Mouse (Mus musculus): ENCODE measurements around the gene Ssr3.

- TF ChIP-seq CTCF (IDR thresholded peaks at IDR 0.05; ENCODE audit: extremely low read depth, insufficient read depth, insufficient read length, insufficient replicate concordance), result no peak
- no peak for TF ChIP-seq POLR2A (IDR thresholded peaks at IDR 0.05; ENCODE audit: low read depth, low read length)
These were observed 25.6 kb upstream of the Ssr3 start for GRCm38 (mm10) chr3:65417913-65418594.

Measured in spleen, adult 2 months (tissue).